Mouse (Mus musculus): ENCODE measurements around the gene Sema5a. TPM values are rescaled to one million over a fixed set of nuclear protein-coding genes. Genes with fewer than 3 reads are reported as not detected.

Gene Sema5a
- polyA plus RNA-seq, 1 experiment, result 0.60 TPM

DNA sequence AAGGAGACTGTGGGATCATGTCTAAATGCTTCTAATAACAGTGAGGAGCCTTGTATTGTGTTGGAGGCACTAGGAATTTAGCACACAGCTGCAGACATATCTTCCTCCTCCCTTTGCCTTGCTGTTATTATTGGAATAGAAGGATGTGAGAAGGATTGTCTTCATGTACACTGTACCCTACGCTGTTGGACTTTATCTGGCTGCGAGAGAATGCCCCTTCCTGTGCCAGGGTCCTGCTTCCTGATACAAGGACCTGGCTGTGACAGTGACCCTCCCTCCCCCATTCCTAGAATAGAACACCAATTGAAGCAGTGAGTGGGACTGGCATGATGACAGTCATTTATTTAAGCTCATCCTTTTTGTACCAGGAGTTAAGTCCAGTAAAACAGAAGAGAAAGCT is 261.3 kb downstream of the Sema5a start:
- no peak for TF ChIP-seq POLR2A (IDR thresholded peaks at IDR 0.05; ENCODE audit: borderline replicate concordance, control insufficient read depth, low read depth, low read length)
- TF ChIP-seq CTCF (IDR thresholded peaks at IDR 0.05; ENCODE audit: control insufficient read depth, insufficient read depth, low read length), result no peak
- no peak overlapping the region for H3K27ac ChIP-seq (ENCODE audit: control insufficient read depth, insufficient read depth, low read depth, low read length, poor library complexity)
- WGBS, result 45% methylated on average over 2 of the region's 2 CpGs

DNA sequence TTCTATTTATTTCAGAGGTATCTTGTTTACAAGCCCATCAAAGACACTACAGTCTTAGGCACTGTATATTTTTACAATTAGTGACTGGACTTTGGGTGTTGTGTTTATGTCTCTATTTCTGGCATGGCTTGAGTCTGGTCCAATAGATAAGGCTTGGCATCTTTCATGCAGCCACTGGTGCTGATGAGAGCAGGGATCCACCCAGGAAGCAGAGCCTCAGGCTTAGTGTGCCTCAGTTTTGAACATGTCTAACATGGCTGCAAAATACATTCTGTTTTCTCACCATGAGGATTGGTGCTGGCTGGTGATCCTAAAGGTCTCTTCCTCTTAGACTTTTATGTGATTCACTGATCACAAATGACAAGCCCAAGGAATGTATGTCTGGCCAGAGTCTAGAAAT is 263.7 kb downstream of the Sema5a start:
- TF ChIP-seq POLR2A (IDR thresholded peaks at IDR 0.05; ENCODE audit: borderline replicate concordance, control insufficient read depth, low read depth, low read length), result no peak
- TF ChIP-seq CTCF (IDR thresholded peaks at IDR 0.05; ENCODE audit: control insufficient read depth, insufficient read depth, low read length), result no peak
- Histone ChIP-seq H3K4me3 (replicated peaks; ENCODE audit: control insufficient read depth, low read depth, low read length) (no peak overlapping the region), H3K27ac (ENCODE audit: control insufficient read depth, insufficient read depth, low read depth, low read length, poor library complexity) (no peak overlapping the region), H3K4me1 (ENCODE audit: control insufficient read depth, insufficient read depth, low read length) (no peaks in the 10 kb centered on the region)

More for the DNA sequence above, 261.3 kb downstream of the Sema5a start:
- no peaks in the 10 kb centered on the region for H3K4me1 ChIP-seq (ENCODE audit: control insufficient read depth, insufficient read depth, low read length)
- H3K4me3 ChIP-seq (replicated peaks; ENCODE audit: control insufficient read depth, low read depth, low read length), result no peak overlapping the region

DNA sequence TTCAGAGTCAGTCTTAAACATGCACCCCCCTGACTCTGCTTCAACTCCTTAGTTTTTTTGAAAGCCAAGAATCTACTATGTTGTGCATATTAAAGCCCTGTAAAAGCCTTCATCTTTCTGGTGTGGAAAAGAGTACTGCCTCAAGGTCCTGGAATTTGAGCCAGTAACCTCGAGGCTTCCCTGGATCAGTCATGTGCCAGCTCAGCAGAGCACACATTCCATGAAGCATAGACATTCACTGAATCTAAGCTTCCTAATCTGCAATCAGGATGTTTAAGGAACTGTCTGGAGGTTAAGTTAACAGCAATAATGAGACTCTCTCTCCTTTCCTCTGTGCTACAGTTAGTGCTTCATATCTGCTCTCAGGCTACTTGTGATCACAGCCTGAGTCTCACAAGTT is 270.3 kb downstream of the Sema5a start:
- H3K27ac ChIP-seq (ENCODE audit: control insufficient read depth, insufficient read depth, low read depth, low read length, poor library complexity), result no peak overlapping the region
- TF ChIP-seq POLR2A (IDR thresholded peaks at IDR 0.05; ENCODE audit: borderline replicate concordance, control insufficient read depth, low read depth, low read length) (no peak), CTCF (IDR thresholded peaks at IDR 0.05; ENCODE audit: control insufficient read depth, insufficient read depth, low read length) (no peak)
- no peak overlapping the region for H3K4me3 ChIP-seq (replicated peaks; ENCODE audit: control insufficient read depth, low read depth, low read length)
- H3K4me1 ChIP-seq (ENCODE audit: control insufficient read depth, insufficient read depth, low read length), result no peaks in the 10 kb centered on the region
- 37% methylated on average over 1 of the region's 1 CpGs for WGBS

DNA sequence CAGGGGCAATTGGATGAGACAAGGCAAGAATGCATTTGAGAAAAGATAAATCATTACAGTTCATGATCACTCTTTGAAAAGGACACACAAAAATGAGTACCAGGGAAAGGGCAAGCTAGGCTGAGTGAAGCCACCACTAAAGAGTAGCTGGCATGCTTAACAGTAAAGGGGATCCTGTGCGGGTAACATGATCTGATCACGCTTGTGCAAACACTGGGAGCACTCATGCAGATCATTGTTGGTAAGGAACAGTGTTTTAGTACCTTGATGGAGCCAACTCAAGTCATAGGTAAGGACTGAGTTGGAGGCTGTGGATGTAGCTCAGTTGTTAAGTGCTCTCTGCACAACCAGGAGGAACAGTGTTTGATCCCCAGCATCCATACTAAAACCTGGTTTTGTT is 273.3 kb downstream of the Sema5a start:
- 66% methylated on average over 2 of the region's 2 CpGs for WGBS
- no peak overlapping the region for H3K4me3 ChIP-seq (replicated peaks; ENCODE audit: control insufficient read depth, low read depth, low read length)
- H3K27ac ChIP-seq (ENCODE audit: control insufficient read depth, insufficient read depth, low read depth, low read length, poor library complexity), result no peak overlapping the region
- no peaks in the 10 kb centered on the region for H3K4me1 ChIP-seq (ENCODE audit: control insufficient read depth, insufficient read depth, low read length)
- TF ChIP-seq CTCF (IDR thresholded peaks at IDR 0.05; ENCODE audit: control insufficient read depth, insufficient read depth, low read length) (no peak), POLR2A (IDR thresholded peaks at IDR 0.05; ENCODE audit: borderline replicate concordance, control insufficient read depth, low read depth, low read length) (no peak)

DNA sequence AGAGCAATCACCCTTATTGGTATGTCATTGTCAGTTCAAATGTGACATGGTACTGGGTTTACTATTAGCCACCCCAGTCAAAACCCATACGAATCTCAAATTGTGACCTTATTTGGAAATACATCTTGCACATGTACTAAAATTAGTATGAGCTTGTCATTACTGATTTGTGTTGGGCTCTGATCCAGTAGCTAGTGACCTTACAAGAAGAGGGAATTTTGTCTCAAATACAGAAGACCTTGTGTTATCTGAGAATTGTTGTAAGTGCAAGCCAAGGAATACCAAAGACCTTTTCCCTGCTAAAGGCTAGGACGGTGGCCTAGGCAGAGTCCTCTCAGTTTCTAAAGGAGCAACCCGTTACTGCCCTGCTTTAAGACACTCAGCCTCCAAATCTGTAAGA is 287.9 kb downstream of the Sema5a start:
- H3K4me3 ChIP-seq (replicated peaks; ENCODE audit: control insufficient read depth, low read depth, low read length), result no peak overlapping the region
- WGBS, result 78% methylated on average over 3 of the region's 3 CpGs
- no peak overlapping the region for H3K27ac ChIP-seq (ENCODE audit: control insufficient read depth, insufficient read depth, low read depth, low read length, poor library complexity)
- no peaks in the 10 kb centered on the region for H3K4me1 ChIP-seq (ENCODE audit: control insufficient read depth, insufficient read depth, low read length)
- TF ChIP-seq CTCF (IDR thresholded peaks at IDR 0.05; ENCODE audit: control insufficient read depth, insufficient read depth, low read length) (no peak), POLR2A (IDR thresholded peaks at IDR 0.05; ENCODE audit: borderline replicate concordance, control insufficient read depth, low read depth, low read length) (no peak)

DNA sequence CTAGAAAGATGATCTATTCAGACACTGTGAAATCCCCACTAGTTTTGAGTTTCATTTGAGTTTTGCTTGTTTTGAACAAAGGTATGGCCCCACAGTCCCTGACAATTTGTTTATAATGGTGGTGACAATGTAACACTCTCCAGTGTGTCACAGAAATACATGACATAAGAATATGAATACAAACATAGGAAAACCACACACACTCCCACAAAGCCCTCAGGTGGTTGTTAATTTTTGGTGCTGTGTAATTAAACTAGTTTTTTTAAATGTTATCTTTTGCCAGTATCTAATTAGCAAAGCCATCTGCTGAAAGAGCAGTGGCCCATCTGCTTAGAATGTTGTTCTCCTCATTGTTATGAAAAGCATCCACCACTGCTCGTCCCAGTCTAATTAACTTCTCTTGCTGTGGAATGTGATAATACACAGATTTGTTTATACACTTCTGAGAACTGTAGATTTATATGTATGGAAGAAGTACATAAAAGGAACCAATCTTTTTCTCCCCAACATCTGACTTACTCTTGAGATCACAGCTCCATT is 289.0 kb downstream of the Sema5a start:
- H3K4me1 ChIP-seq (ENCODE audit: control insufficient read depth, insufficient read depth, low read length), result no peaks in the 10 kb centered on the region
- no peak for TF ChIP-seq POLR2A (IDR thresholded peaks at IDR 0.05; ENCODE audit: borderline replicate concordance, control insufficient read depth, low read depth, low read length)
- TF ChIP-seq CTCF (IDR thresholded peaks at IDR 0.05; ENCODE audit: control insufficient read depth, insufficient read depth, low read length), result no peak
- whole genome bisulfite sequencing, result 75% methylated on average over 1 of the region's 1 CpGs
- H3K27ac ChIP-seq (ENCODE audit: control insufficient read depth, insufficient read depth, low read depth, low read length, poor library complexity), result no peak overlapping the region
- H3K4me3 ChIP-seq (replicated peaks; ENCODE audit: control insufficient read depth, low read depth, low read length), result no peak overlapping the region

DNA sequence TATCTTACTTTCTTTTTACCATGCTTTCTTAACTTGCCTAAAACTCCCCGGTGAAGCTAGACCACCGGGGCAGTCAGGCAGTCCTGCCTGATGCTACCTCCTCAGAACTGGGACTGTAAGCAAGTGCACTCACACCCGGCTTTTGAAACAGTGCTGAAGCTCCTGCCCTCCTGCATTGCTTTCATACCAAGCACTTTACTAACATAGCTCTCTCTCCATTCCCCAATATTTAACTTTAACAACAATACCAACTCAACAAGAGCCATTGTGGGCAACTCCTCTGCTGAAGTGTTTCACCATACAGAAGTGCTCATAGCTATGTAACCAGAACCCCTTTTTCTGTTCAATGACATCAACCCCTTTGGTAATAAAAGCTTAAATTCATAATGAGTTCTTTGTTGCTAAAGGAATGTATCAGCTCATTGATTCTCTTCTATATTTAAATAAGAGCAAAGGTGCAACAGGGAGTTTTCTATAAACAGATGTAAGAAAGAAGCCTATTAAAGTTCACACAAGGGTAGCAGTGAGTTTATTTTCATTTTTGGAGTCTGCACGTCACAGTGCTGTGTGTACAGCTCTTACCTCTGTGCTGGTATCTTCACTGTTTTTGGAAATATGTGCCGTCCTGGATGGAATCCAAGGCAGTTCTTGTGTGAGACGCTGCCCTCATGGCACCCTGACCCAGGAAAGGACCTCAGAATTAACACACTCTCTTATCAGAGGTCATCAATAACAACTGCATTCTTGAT is 292.3 kb downstream of the Sema5a start:
- TF ChIP-seq POLR2A (IDR thresholded peaks at IDR 0.05; ENCODE audit: borderline replicate concordance, control insufficient read depth, low read depth, low read length) (no peak), CTCF (IDR thresholded peaks at IDR 0.05; ENCODE audit: control insufficient read depth, insufficient read depth, low read length) (no peak)
- Histone ChIP-seq H3K4me3 (replicated peaks; ENCODE audit: control insufficient read depth, low read depth, low read length) (no peak overlapping the region), H3K27ac (ENCODE audit: control insufficient read depth, insufficient read depth, low read depth, low read length, poor library complexity) (no peak overlapping the region), H3K4me1 (ENCODE audit: control insufficient read depth, insufficient read depth, low read length) (no peaks in the 10 kb centered on the region)
- 77% methylated on average over 6 of the region's 6 CpGs for WGBS

DNA sequence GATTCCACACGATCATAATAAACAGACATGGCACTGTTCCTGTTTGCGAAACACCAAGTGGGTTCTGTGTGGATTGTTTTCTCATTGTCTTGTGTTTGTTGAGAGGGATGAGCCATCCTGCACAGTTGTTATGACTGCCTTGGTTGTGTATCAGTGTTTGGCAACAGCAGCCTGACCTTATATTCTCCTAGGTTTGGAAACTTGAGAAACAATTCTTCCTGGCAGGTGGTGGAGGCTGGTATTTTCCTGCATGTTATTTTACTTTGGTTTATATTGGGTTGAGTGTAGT is 292.8 kb downstream of the Sema5a start:
- Histone ChIP-seq H3K4me1 (ENCODE audit: control insufficient read depth, insufficient read depth, low read length) (no peaks in the 10 kb centered on the region), H3K27ac (ENCODE audit: control insufficient read depth, insufficient read depth, low read depth, low read length, poor library complexity) (no peak overlapping the region), H3K4me3 (replicated peaks; ENCODE audit: control insufficient read depth, low read depth, low read length) (no peak overlapping the region)
- 82% methylated on average over 2 of the region's 2 CpGs for whole genome bisulfite sequencing
- TF ChIP-seq CTCF (IDR thresholded peaks at IDR 0.05; ENCODE audit: control insufficient read depth, insufficient read depth, low read length) (no peak), POLR2A (IDR thresholded peaks at IDR 0.05; ENCODE audit: borderline replicate concordance, control insufficient read depth, low read depth, low read length) (no peak)

DNA sequence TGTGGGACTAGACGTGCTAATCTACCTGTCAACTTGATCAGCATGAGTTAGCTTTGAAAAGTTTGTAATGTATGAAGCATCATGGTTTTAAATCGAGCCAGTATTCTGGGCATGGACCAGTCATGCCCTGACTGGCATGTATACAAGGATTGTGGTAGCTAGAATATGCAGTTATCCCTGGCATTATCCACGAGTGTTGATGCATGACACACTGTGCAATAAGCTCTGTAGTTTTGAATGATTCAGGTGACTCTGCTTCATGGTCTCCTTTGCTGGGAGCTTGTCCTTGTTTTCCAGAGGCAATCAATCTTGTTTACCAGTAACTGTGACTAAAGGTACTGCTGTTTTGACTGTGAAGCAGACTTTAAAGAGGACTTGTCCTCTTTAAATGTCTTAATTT is 293.5 kb downstream of the Sema5a start:
- no peak for TF ChIP-seq POLR2A (IDR thresholded peaks at IDR 0.05; ENCODE audit: borderline replicate concordance, control insufficient read depth, low read depth, low read length)
- TF ChIP-seq CTCF (IDR thresholded peaks at IDR 0.05; ENCODE audit: control insufficient read depth, insufficient read depth, low read length), result no peak
- no peak overlapping the region for H3K4me3 ChIP-seq (replicated peaks; ENCODE audit: control insufficient read depth, low read depth, low read length)
- no peaks in the 10 kb centered on the region for H3K4me1 ChIP-seq (ENCODE audit: control insufficient read depth, insufficient read depth, low read length)
- 56% methylated on average over 3 of the region's 3 CpGs for WGBS
- no peak overlapping the region for H3K27ac ChIP-seq (ENCODE audit: control insufficient read depth, insufficient read depth, low read depth, low read length, poor library complexity)
